Mouse (Mus musculus): ENCODE measurements around the gene Casp1. TPM values are rescaled to one million over a fixed set of nuclear protein-coding genes. Genes with fewer than 3 reads are reported as not detected.

Casp1 gene
- polyA plus RNA-seq, 1 experiment from 2014 or later: 1.1 TPM

GRCm38 (mm10) chr9:5328204-5328603 is 29.9 kb downstream of the Casp1 start:
- Histone ChIP-seq H3K27ac (replicated peaks) (no peak overlapping the region), H3K36me3 (no peaks in the 10 kb centered on the region), H3K9me3 (no peaks in the 10 kb centered on the region), H3K4me3 (no peak overlapping the region), H3K4me1 (replicated peaks) (no peaks in the 10 kb centered on the region), H3K4me2 (no peak overlapping the region), H3K27me3 (no peaks in the 10 kb centered on the region), H3K9ac (no peak overlapping the region)
- no peak for ATAC-seq (ENCODE audit: low FRiP score, low read depth)
- WGBS: 76% methylated on average over 3 of the region's 3 CpGs

- H3K27me3 ChIP-seq: no peaks in the 10 kb centered on the region
- H3K27ac ChIP-seq (replicated peaks): no peak overlapping the region
- no peak overlapping the region for H3K9ac ChIP-seq
- no peak overlapping the region for H3K4me2 ChIP-seq
- H3K4me3 ChIP-seq: no peak overlapping the region
- H3K9me3 ChIP-seq: no peaks in the 10 kb centered on the region
- H3K36me3 ChIP-seq: no peaks in the 10 kb centered on the region
- H3K4me1 ChIP-seq (replicated peaks): no peaks in the 10 kb centered on the region
- ATAC-seq (ENCODE audit: low FRiP score, low read depth): no peak
Observed at GRCm38 (mm10) chr9:5332441-5332840, 34.1 kb downstream of the Casp1 start.

- H3K4me3 ChIP-seq: no peak overlapping the region
- H3K36me3 ChIP-seq: no peaks in the 10 kb centered on the region
- H3K27ac ChIP-seq (replicated peaks): no peak overlapping the region
- H3K9ac ChIP-seq: no peak overlapping the region
- no peaks in the 10 kb centered on the region for H3K9me3 ChIP-seq
- H3K27me3 ChIP-seq: no peaks in the 10 kb centered on the region
- no peak overlapping the region for H3K4me2 ChIP-seq
- H3K4me1 ChIP-seq (replicated peaks): no peaks in the 10 kb centered on the region
- ATAC-seq (ENCODE audit: low FRiP score, low read depth): no peak
- WGBS: 100% methylated on average over 1 of the region's 1 CpGs
Observed at GRCm38 (mm10) chr9:5333422-5333821, 35.1 kb downstream of the Casp1 start.

- Histone ChIP-seq H3K9me3 (no peaks in the 10 kb centered on the region), H3K27me3 (no peaks in the 10 kb centered on the region), H3K4me3 (no peak overlapping the region), H3K4me2 (no peak overlapping the region), H3K4me1 (replicated peaks) (no peaks in the 10 kb centered on the region), H3K9ac (no peak overlapping the region), H3K27ac (replicated peaks) (no peak overlapping the region), H3K36me3 (no peaks in the 10 kb centered on the region)
- no peak for ATAC-seq (ENCODE audit: low FRiP score, low read depth)
- WGBS: 88% methylated on average over 1 of the region's 1 CpGs
Observed at GRCm38 (mm10) chr9:5343092-5343491, 44.8 kb downstream of the Casp1 start.

GRCm38 (mm10) chr9:5344090-5344489 is 45.8 kb downstream of the Casp1 start:
- H3K9me3 ChIP-seq: no peaks in the 10 kb centered on the region
- no peak overlapping the region for H3K27ac ChIP-seq (replicated peaks)
- H3K4me2 ChIP-seq: no peak overlapping the region
- no peak overlapping the region for H3K4me3 ChIP-seq
- no peaks in the 10 kb centered on the region for H3K27me3 ChIP-seq
- no peak overlapping the region for H3K9ac ChIP-seq
- ATAC-seq (ENCODE audit: low FRiP score, low read depth): no peak
- H3K4me1 ChIP-seq (replicated peaks): no peaks in the 10 kb centered on the region
- 92% methylated on average over 4 of the region's 4 CpGs for WGBS
- H3K36me3 ChIP-seq: no peaks in the 10 kb centered on the region

GRCm38 (mm10) chr9:5345291-5345898 is 47.1 kb downstream of the Casp1 start, which contains the start of gene Casp12:
Gene Casp12 (plus strand): TSS chr9:5345430.
- Histone ChIP-seq H3K27me3 (no peaks in the 10 kb centered on the region), H3K9me3 (no peaks in the 10 kb centered on the region), H3K27ac (replicated peaks) (no peak within 1 kb of the TSS), H3K4me2 (no peak within 1 kb of the TSS), H3K9ac (no peak within 1 kb of the TSS), H3K4me1 (replicated peaks) (no peaks in the 10 kb centered on the region), H3K4me3 (no peak within 1 kb of the TSS), H3K36me3 (no peaks in the 10 kb centered on the region)
- 77% methylated on average over 4 of the region's 4 CpGs for WGBS
- no peak for ATAC-seq (ENCODE audit: low FRiP score, low read depth)

GRCm38 (mm10) chr9:5347381-5347780 is 49.1 kb downstream of the Casp1 start:
- no peak overlapping the region for H3K9ac ChIP-seq
- H3K9me3 ChIP-seq: no peaks in the 10 kb centered on the region
- no peak overlapping the region for H3K4me3 ChIP-seq
- no peaks in the 10 kb centered on the region for H3K4me1 ChIP-seq (replicated peaks)
- no peak for ATAC-seq (ENCODE audit: low FRiP score, low read depth)
- no peaks in the 10 kb centered on the region for H3K36me3 ChIP-seq
- no peak overlapping the region for H3K27ac ChIP-seq (replicated peaks)
- 86% methylated on average over 4 of the region's 4 CpGs for WGBS
- H3K27me3 ChIP-seq: no peaks in the 10 kb centered on the region
- no peak overlapping the region for H3K4me2 ChIP-seq

- 85% methylated on average over 2 of the region's 2 CpGs for WGBS
- Histone ChIP-seq H3K9me3 (no peaks in the 10 kb centered on the region), H3K9ac (no peak overlapping the region), H3K36me3 (no peaks in the 10 kb centered on the region), H3K4me3 (no peak overlapping the region), H3K4me1 (replicated peaks) (no peaks in the 10 kb centered on the region), H3K27ac (replicated peaks) (no peak overlapping the region), H3K4me2 (no peak overlapping the region), H3K27me3 (no peaks in the 10 kb centered on the region)
- no peak for ATAC-seq (ENCODE audit: low FRiP score, low read depth)
Observed at GRCm38 (mm10) chr9:5353673-5354072, 55.4 kb downstream of the Casp1 start.

- no peaks in the 10 kb centered on the region for H3K4me1 ChIP-seq (replicated peaks)
- H3K27ac ChIP-seq (replicated peaks): no peak overlapping the region
- H3K9ac ChIP-seq: no peak overlapping the region
- no peaks in the 10 kb centered on the region for H3K9me3 ChIP-seq
- H3K27me3 ChIP-seq: no peaks in the 10 kb centered on the region
- H3K4me3 ChIP-seq: no peak overlapping the region
- H3K4me2 ChIP-seq: no peak overlapping the region
- no peaks in the 10 kb centered on the region for H3K36me3 ChIP-seq
- ATAC-seq (ENCODE audit: low FRiP score, low read depth): no peak
Observed at GRCm38 (mm10) chr9:5356801-5357200, 58.5 kb downstream of the Casp1 start.

Other genes with a start within 250 kb of the Casp1 start
- 0.35 and 0.66 TPM in 2 replicates for gene Casp4, start 10.3 kb downstream of the Casp1 start, polyA plus RNA-seq (2015; fragmentation: Nextera tagmentation; extraction: Ambion mirVana)
- 0.64 and 1.0 TPM in 2 replicates for gene Casp12, start 46.9 kb downstream of the Casp1 start, polyA plus RNA-seq (2015; fragmentation: Nextera tagmentation; extraction: Ambion mirVana)

All from hindbrain, embryonic 15.5 days (tissue).